Mouse (Mus musculus): ENCODE results near the gene Qprt. TPM values are rescaled to one million over a fixed set of nuclear protein-coding genes. Genes with fewer than 3 reads are reported as not detected.

The Qprt gene
- polyA plus RNA-seq, 1 experiment from 2014 or later = 40.3 TPM

GRCm38 (mm10) chr7:127144412-127144811 is 22.4 kb upstream of the Qprt start:
- peak overlapping the region; percentile 72 for H3K27ac ChIP-seq
- WGBS (ENCODE audit: insufficient replicate concordance) = 34% methylated on average over 7 of the region's 7 CpGs
- H3K9me3 ChIP-seq (replicated peaks) = no peaks in the 10 kb centered on the region
- H3K4me2 ChIP-seq = peak overlapping the region; percentile 39
- H3K9ac ChIP-seq = peak overlapping the region; percentile 29; the same call in 1 of the 2 replicates
- no peaks in the 10 kb centered on the region for H3K36me3 ChIP-seq
- H3K4me3 ChIP-seq = peak overlapping the region; percentile 14; the same call in 1 of the 2 replicates
- no peaks in the 10 kb centered on the region for H3K27me3 ChIP-seq (replicated peaks)
- H3K4me1 ChIP-seq = peaks cover 77% of the 10 kb centered on the region
- ATAC-seq = peak; percentile 48; the same call in 1 of the 2 replicates

GRCm38 (mm10) chr7:127142666-127143065 is 20.6 kb upstream of the Qprt start:
- WGBS (ENCODE audit: insufficient replicate concordance) = 55% methylated on average over 4 of the region's 4 CpGs
- no peak for ATAC-seq
- H3K4me1 ChIP-seq = peaks cover 86% of the 10 kb centered on the region
- no peaks in the 10 kb centered on the region for H3K36me3 ChIP-seq
- H3K9me3 ChIP-seq (replicated peaks) = no peaks in the 10 kb centered on the region
- no peaks in the 10 kb centered on the region for H3K27me3 ChIP-seq (replicated peaks)
- no peak overlapping the region for H3K4me3 ChIP-seq
- H3K27ac ChIP-seq = peak overlapping the region; percentile 85; the same call in 1 of the 2 replicates
- H3K4me2 ChIP-seq = peak overlapping the region; percentile 39
- H3K9ac ChIP-seq = no peak overlapping the region

- Histone ChIP-seq H3K9ac (no peak overlapping the region), H3K9me3 (replicated peaks) (no peaks in the 10 kb centered on the region), H3K36me3 (no peaks in the 10 kb centered on the region), H3K4me1 (peaks cover 91% of the 10 kb centered on the region), H3K27ac (peak overlapping the region; percentile 85; the same call in 1 of the 2 replicates), H3K4me3 (no peak overlapping the region), H3K4me2 (peak overlapping the region; percentile 3), H3K27me3 (replicated peaks) (no peaks in the 10 kb centered on the region)
- ATAC-seq = peak; percentile 35; the same call in 1 of the 2 replicates
- WGBS (ENCODE audit: insufficient replicate concordance) = 38% methylated on average over 2 of the region's 2 CpGs
Observed at GRCm38 (mm10) chr7:127142214-127142613, 20.2 kb upstream of the Qprt start.

DNA sequence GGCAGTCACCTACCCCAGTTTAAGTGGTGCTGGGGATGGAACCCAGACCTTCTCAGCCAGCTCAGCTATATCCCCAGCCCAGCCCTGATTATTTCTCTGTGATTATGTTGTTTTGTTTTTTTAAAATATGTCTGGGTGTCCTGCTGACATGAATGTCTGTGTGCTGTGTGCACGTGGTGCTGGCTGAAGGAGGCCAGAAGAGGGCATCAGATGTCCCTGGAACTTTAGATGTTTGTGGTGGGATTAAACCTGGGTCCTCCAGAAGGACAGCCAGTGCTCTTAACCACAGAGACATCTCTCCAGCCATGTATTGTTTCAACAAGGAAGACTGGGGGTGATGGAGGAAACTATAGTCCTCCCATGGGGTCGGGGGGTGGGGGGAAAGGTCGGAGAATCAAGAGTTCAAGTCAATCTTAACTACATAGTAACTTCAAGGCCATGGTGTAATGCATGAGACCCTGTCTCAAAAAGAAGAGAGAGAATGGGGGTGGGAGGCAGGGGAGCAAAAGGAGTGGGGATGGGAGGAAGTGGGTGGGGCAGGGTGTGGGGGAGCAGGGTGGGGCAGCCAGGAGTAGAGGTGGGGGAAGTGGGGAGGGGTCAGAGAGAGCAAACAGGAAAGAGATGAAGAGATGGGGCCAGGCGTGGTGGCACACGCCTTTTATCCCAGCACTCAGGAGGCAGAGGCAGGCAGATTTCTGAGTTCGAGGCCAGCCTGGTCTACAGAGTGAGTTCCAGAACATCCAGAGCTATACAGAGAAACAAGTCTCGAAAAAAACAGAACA is 18.8 kb upstream of the Qprt start:
- H3K27ac ChIP-seq = peak overlapping the region; percentile 85
- ATAC-seq = no peak
- no peak overlapping the region for H3K4me3 ChIP-seq
- H3K9ac ChIP-seq = peak overlapping the region; percentile 18; the same call in 1 of the 2 replicates
- no peaks in the 10 kb centered on the region for H3K27me3 ChIP-seq (replicated peaks)
- H3K4me2 ChIP-seq = no peak overlapping the region
- H3K9me3 ChIP-seq (replicated peaks) = no peaks in the 10 kb centered on the region
- H3K4me1 ChIP-seq = peaks cover 98% of the 10 kb centered on the region
- peaks cover 2% of the 10 kb centered on the region; the same call in 1 of the 2 replicates for H3K36me3 ChIP-seq
- 35% methylated on average over 7 of the region's 7 CpGs for WGBS (ENCODE audit: insufficient replicate concordance)

- Histone ChIP-seq H3K4me3 (no peak overlapping the region), H3K36me3 (peaks cover 8% of the 10 kb centered on the region; the same call in 1 of the 2 replicates), H3K9me3 (replicated peaks) (no peaks in the 10 kb centered on the region), H3K9ac (peak overlapping the region; percentile 38), H3K4me2 (peak overlapping the region; percentile 51), H3K4me1 (peaks cover 99% of the 10 kb centered on the region), H3K27me3 (replicated peaks) (no peaks in the 10 kb centered on the region), H3K27ac (peak overlapping the region; percentile 85)
- WGBS (ENCODE audit: insufficient replicate concordance) = 22% methylated on average over 5 of the region's 5 CpGs
- ATAC-seq = no peak; the same call in 1 of the 2 replicates
Observed at GRCm38 (mm10) chr7:127139562-127139961, 17.5 kb upstream of the Qprt start.

DNA sequence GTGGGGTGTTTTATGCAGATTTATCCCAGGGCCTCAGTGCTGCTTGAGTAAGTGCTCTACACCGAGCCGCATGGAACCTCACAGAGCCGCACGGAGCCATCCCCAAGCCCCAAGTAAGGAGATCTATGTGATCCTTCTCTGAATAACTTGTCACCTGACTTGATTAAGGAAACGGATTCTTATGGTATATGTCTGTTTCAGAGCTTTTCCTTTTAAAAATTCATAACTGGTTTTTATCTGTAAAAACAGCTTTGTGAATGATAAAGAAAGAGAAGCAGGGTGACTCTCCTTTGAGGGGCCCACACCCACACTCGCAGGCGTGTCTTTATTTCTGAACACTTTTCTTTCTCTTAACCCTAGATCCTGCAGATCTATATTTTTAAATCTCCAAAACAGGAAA is 17.1 kb upstream of the Qprt start:
- ATAC-seq = peak; percentile 66
- H3K9ac ChIP-seq = peak overlapping the region; percentile 47
- H3K4me2 ChIP-seq = peak overlapping the region; percentile 51
- WGBS (ENCODE audit: insufficient replicate concordance) = 31% methylated on average over 7 of the region's 7 CpGs
- H3K4me3 ChIP-seq = no peak overlapping the region
- no peaks in the 10 kb centered on the region for H3K27me3 ChIP-seq (replicated peaks)
- peaks cover 8% of the 10 kb centered on the region; the same call in 1 of the 2 replicates for H3K36me3 ChIP-seq
- no peaks in the 10 kb centered on the region for H3K9me3 ChIP-seq (replicated peaks)
- peaks cover 99% of the 10 kb centered on the region for H3K4me1 ChIP-seq
- H3K27ac ChIP-seq = peak overlapping the region; percentile 85

- peak within 1 kb of the TSS; percentile 62 for H3K9ac ChIP-seq
- no peaks in the 10 kb centered on the region for H3K27me3 ChIP-seq (replicated peaks)
- H3K36me3 ChIP-seq = peaks cover 8% of the 10 kb centered on the region; the same call in 1 of the 2 replicates
- peak; percentile 54 for ATAC-seq
- peak within 1 kb of the TSS; percentile 65 for H3K4me2 ChIP-seq
- 24% methylated on average over 9 of the region's 9 CpGs for WGBS (ENCODE audit: insufficient replicate concordance)
- peak within 1 kb of the TSS; percentile 48 for H3K4me3 ChIP-seq
- H3K9me3 ChIP-seq (replicated peaks) = no peaks in the 10 kb centered on the region
- H3K27ac ChIP-seq = peak within 1 kb of the TSS; percentile 85
- peaks cover 86% of the 10 kb centered on the region for H3K4me1 ChIP-seq
Observed at GRCm38 (mm10) chr7:127137262-127138017, 15.4 kb upstream of the Qprt start, which contains the start of gene Spn. Gene Spn, minus strand, starts transcription at chr7:127137823.

DNA sequence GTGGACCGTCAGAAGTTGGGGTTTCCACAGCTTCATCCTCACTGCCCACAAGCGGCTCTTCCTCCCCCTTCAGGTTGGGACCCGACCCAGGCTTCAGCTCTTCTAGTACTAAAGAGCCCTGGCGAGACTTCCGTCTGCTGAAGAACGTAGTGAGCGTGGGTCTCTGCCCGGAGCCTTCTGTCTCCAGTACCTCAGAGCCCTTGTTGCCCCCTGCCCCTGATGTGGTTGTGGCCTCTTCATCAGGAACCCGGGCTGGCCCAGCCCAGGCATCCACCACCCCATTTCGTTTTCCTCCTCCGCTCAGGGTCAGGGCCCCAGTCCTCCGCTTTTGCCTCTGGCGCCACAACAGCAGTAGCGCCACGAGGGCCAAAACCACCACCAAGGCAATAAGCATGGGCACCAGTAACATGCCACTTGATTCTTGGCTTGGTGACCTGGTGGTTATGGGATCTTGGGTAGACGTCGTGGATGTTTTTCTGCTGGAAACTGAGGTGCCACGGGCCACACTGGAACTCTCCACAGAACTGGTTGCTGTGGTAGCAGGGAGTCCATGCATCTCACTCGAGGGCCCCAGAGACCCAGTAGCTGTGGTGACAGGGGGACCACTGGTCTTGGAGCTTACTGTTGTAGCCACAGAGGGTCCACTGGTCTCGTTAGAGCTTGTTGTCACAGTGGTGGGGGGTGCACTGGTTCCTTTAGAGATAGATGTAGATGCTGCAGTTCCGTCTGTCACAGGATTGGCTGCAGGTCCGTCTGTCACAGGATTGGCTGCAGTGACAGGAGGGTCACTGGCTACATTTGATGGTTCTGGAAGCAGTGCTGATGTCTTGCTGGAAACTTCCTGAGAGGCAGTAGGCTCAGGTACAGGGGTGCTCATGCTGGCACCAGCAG is 14.4 kb upstream of the Qprt start:
- Histone ChIP-seq H3K27me3 (replicated peaks) (no peaks in the 10 kb centered on the region), H3K4me3 (peak overlapping the region; percentile 48), H3K4me2 (peak overlapping the region; percentile 65), H3K9ac (peak overlapping the region; percentile 62), H3K4me1 (peaks cover 76% of the 10 kb centered on the region), H3K27ac (peak overlapping the region; percentile 85), H3K9me3 (replicated peaks) (no peaks in the 10 kb centered on the region), H3K36me3 (peaks cover 8% of the 10 kb centered on the region; the same call in 1 of the 2 replicates)
- ATAC-seq = no peak
- WGBS (ENCODE audit: insufficient replicate concordance) = 68% methylated on average over 22 of the region's 22 CpGs

DNA sequence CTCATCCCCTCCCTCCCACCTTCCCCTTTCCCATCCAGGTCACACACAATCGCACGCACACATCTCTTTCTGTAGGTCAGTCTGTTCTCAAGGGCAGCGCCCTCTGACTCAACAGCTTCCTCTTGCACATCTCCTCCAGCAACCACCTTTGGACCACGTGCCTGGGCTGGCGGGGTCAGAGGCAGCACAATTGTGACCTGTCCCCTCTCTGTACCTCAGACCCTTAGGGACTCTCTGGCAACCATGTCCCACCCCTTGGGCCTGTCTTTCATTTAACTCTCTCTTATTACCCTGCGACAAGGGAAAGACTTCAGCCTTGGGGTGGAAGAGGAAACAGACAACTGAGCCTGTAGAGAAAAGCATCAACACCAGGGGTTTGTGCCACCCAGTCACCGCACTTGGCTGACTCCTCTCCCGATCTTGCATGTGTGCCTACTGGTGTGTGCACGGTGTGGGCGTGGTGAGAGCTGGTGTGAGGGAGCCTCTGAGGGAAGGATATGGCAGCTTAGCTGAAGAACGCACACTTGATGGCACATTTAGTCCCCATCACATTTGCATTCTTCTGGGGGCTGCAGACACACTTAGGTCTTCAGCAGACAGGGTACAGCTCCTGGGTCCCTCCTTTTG is 12.9 kb upstream of the Qprt start:
- ATAC-seq = no peak
- H3K4me3 ChIP-seq = peak overlapping the region; percentile 48
- peak overlapping the region; percentile 65 for H3K4me2 ChIP-seq
- peaks cover 8% of the 10 kb centered on the region; the same call in 1 of the 2 replicates for H3K36me3 ChIP-seq
- H3K27ac ChIP-seq = peak overlapping the region; percentile 34
- no peaks in the 10 kb centered on the region for H3K27me3 ChIP-seq (replicated peaks)
- H3K9ac ChIP-seq = 0 out of 2 replicates have a peak overlapping the region, but pooled peaks have one; percentile 20
- H3K4me1 ChIP-seq = peaks cover 64% of the 10 kb centered on the region
- H3K9me3 ChIP-seq (replicated peaks) = no peaks in the 10 kb centered on the region
- 53% methylated on average over 11 of the region's 11 CpGs for WGBS (ENCODE audit: insufficient replicate concordance)

GRCm38 (mm10) chr7:127133125-127133524 is 11.1 kb upstream of the Qprt start:
- Histone ChIP-seq H3K4me2 (no peak overlapping the region), H3K9ac (no peak overlapping the region), H3K27ac (no peak overlapping the region), H3K9me3 (replicated peaks) (no peaks in the 10 kb centered on the region), H3K4me3 (no peak overlapping the region), H3K27me3 (replicated peaks) (no peaks in the 10 kb centered on the region), H3K36me3 (peaks cover 8% of the 10 kb centered on the region; the same call in 1 of the 2 replicates), H3K4me1 (peaks cover 59% of the 10 kb centered on the region)
- ATAC-seq = no peak
- WGBS (ENCODE audit: insufficient replicate concordance) = 80% methylated on average over 5 of the region's 5 CpGs
